Mouse (Mus musculus) liver, embryonic 14.5 days (tissue): ENCODE data around the gene Gm49358. TPM values are rescaled to one million over a fixed set of nuclear protein-coding genes. Genes with fewer than 3 reads are reported as not detected.

ENCODE experiments used
- ATAC-seq: fragments of 200-750 bp; cut with Nextera tagmentation; 2 replicates; pipeline ENCODE4 v1.8.0; 2017; ENCODE audit warnings: moderate number of reproducible peaks, mild to moderate bottlenecking, moderate library complexity; ENCODE audit not compliant: insufficient read depth
- DNase-seq, 3 experiments: peaks; one replicate each; pipeline ENCODE4 v3.0.0-alpha.2; 2012 to 2013; ENCODE audit warnings: low read depth in 3 of 3, low spot score in 3 of 3
- H3K27ac ChIP-seq: fragments of 300-500 bp; sonication (generic); 2 replicates; pipeline ENCODE4 v1.5.1; 2014; ENCODE audit warnings: moderate library complexity, mild to moderate bottlenecking, control low read depth, inconsistent platforms
- H3K27me3 ChIP-seq: fragments of 300-500 bp; sonication (generic); 2 replicates; pipeline ENCODE4 v1.6.1; 2014; ENCODE audit warnings: mild to moderate bottlenecking, low read length, moderate library complexity; ENCODE audit not compliant: control insufficient read depth, insufficient read depth
- H3K36me3 ChIP-seq: fragments of 300-500 bp; sonication (generic); replicated peaks from 2 replicates; pipeline ENCODE4 v1.6.1; 2014; ENCODE audit warnings: low read depth; ENCODE audit not compliant: control insufficient read depth, insufficient read depth
- H3K4me1 ChIP-seq, 2 experiments: fragments of 200-500 bp in 1 of 2; fragments of 300-500 bp in 1 of 2; sonication (generic) in 1 of 2; replicated peaks; 2 replicates each; pipeline ENCODE4 v1.6.1; 2012 to 2014; ENCODE audit warnings: antibody characterized with exemption in 1 of 2, inconsistent platforms in 1 of 2, low read length in 1 of 2; ENCODE audit not compliant: control insufficient read depth in 2 of 2, insufficient read depth in 2 of 2
- H3K4me2 ChIP-seq: fragments of 300-500 bp; sonication (generic); 2 replicates; pipeline ENCODE4 v1.6.1; 2014; ENCODE audit warnings: low read depth, mild to moderate bottlenecking, control low read depth, moderate library complexity
- H3K4me3 ChIP-seq, 2 experiments: fragments of 200-500 bp in 1 of 2; fragments of 300-500 bp in 1 of 2; sonication (generic) in 1 of 2; 2 replicates each; pipeline ENCODE4 v1.5.1; 2012 to 2014; ENCODE audit warnings: low read depth in 2 of 2, low read length in 2 of 2, mild to moderate bottlenecking in 2 of 2, control low read depth in 1 of 2, inconsistent platforms in 1 of 2, moderate library complexity in 1 of 2; ENCODE audit not compliant: insufficient read depth in 1 of 2
- H3K9ac ChIP-seq: fragments of 300-500 bp; sonication (generic); replicated peaks from 2 replicates; pipeline ENCODE4 v1.6.1; 2014; ENCODE audit warnings: mild to moderate bottlenecking, control low read depth, moderate library complexity
- H3K9me3 ChIP-seq: fragments of 300-500 bp; sonication (generic); 2 replicates; pipeline ENCODE4 v1.6.1; 2016; ENCODE audit warnings: low read length, mixed read lengths; ENCODE audit not compliant: control insufficient read depth
- CTCF ChIP-seq: IDR thresholded peaks from 2 replicates; pipeline ENCODE4 v1.5.1; 2016; ENCODE audit warnings: antibody characterized with exemption, low read depth, control low read depth
- EP300 ChIP-seq: IDR thresholded peaks from 2 replicates; pipeline ENCODE4 v1.6.1; 2016; ENCODE audit warnings: antibody characterized with exemption, low read depth
- WGBS: fragments of 180-500 bp; shearing (Covaris S2); extraction: QIAGEN DNeasy Blood & Tissue Kit; methylation state at CpG from one replicate; pipeline ENCODE4 v1.1.7; 2014; ENCODE audit not compliant: insufficient replicate concordance; 5-methylcytosine and 5-hydroxymethylcytosine counted together
- polyA plus RNA-seq, 2 experiments: library from polyadenylated mRNA; depleted of rRNA in 1 of 2; stranded (reverse) in 1 of 2; unstranded in 1 of 2; fragments of >200 nt; fragmentation: Nextera tagmentation in 1 of 2; extraction: Ambion mirVana in 1 of 2; gene quantifications; 2 replicates each; pipeline versions ENCODE4 v1.2.1 to v1.2.3; 2012 to 2014

Gene Gm49358
- polyA plus RNA-seq, 2 experiments: not detected

DNA sequence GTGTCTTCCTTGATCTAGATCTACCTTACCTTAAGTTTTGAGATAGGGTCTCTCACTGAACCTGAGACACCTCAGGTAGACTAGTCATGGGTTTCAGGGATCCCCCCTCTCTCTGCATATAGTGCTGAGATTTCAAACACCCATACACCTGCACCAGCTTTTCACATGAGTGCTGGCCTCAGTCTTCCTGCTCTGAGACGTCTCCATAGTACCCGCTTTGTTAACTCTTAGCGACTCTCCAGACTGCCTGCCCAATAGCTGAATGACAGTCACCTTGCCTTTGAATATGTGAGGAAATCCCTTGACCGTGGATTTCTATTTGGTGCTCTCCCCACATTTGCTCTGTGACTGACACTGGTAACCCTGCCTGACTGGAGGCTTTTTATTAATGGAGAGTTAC lies 30.4 kb downstream of the Gm49358 start:
- no peak overlapping the region for H3K4me3 ChIP-seq
- no peaks in the 10 kb centered on the region for H3K36me3 ChIP-seq
- TF ChIP-seq CTCF: no peak
- no peak for TF ChIP-seq EP300
- 76% methylated on average over 4 of the region's 4 CpGs for WGBS
- H3K9ac ChIP-seq: no peak overlapping the region
- H3K27ac ChIP-seq: no peak overlapping the region
- no peaks in the 10 kb centered on the region for H3K27me3 ChIP-seq
- H3K4me2 ChIP-seq: no peak overlapping the region
- ATAC-seq: no peak
- H3K4me1 ChIP-seq: peaks cover 0 to 3% of the 10 kb centered on the region in 2 experiments; a peak in 1 of 4 replicates
- DNase-seq: no peak
- no peaks in the 10 kb centered on the region for H3K9me3 ChIP-seq

DNA sequence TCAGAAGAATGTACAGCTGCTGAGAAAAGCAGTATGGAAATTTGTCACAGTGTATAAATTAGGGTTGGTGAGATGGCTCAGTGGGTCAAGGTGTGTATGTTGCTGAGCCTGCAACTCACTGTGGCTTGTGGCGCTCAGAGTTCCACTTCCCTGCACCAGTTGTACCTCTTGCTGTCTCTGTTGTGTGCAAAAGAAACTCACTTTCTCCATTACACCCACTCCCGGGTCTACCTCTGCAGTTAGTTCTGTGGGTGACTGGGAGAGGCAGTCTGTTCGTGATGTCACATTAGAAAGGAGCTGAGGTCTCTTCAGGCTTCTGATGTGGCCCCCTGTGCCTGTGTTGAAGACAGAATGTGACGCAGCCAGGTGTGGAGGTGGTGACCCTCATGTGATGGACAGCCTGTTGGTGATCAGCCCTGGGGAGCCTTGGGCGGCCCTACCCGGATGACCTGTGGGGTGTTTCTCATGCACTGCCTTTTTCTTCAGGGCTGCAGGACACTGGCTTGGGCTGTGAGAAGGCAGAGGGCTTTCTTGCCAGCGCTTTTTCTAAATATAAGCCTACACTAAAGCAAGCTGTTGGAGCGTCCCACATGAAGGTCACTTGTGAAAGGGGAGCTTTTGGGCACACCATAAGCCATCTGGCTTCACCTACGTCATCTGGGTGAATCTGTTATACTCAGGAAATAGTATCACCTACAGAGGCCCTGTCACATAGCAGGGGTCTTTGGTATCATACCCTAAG lies 31.2 kb downstream of the Gm49358 start:
- Histone ChIP-seq H3K9ac (no peak overlapping the region), H3K27me3 (no peaks in the 10 kb centered on the region), H3K36me3 (no peaks in the 10 kb centered on the region), H3K27ac (no peak overlapping the region), H3K4me3 (no peak overlapping the region), H3K4me2 (no peak overlapping the region), H3K9me3 (no peaks in the 10 kb centered on the region), H3K4me1 (peaks cover 0 to 3% of the 10 kb centered on the region in 2 experiments; a peak in 1 of 4 replicates)
- 77% methylated on average over 9 of the region's 9 CpGs for WGBS
- DNase-seq: no peak
- no peak for TF ChIP-seq EP300
- no peak for TF ChIP-seq CTCF
- ATAC-seq: no peak

DNA sequence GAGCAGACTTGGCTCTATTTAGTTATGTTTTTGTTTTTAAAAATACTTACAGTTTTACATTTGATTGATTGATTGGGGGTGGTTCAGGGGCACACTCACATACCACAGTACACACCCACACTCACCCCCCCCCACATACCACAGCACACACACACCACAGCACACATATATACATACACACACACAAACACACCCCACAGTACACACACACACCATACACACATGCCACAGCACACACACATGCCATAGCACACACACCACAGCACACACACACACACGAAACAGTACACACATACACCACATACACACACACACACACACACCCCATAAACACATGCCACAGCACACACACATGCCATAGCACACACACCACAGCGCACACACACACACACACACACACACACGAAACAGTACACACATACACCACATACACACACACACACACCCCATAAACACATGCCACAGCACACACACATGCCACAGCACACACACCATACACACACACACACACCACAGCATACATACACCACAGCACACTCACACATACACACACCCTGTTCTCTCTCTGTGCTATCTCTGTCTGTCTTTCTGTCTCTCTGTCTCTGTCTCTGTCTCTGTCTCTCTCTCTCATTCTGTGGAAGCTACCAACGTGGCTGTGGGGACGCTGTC lies 32.4 kb downstream of the Gm49358 start:
- H3K27me3 ChIP-seq: no peaks in the 10 kb centered on the region
- H3K9me3 ChIP-seq: no peaks in the 10 kb centered on the region
- H3K4me1 ChIP-seq: peaks cover 0 to 3% of the 10 kb centered on the region in 2 experiments; a peak in 1 of 4 replicates
- 68% methylated on average over 5 of the region's 5 CpGs for WGBS
- TF ChIP-seq CTCF: no peak
- no peak for TF ChIP-seq EP300
- no peak overlapping the region for H3K4me3 ChIP-seq
- H3K9ac ChIP-seq: no peak overlapping the region
- no peaks in the 10 kb centered on the region for H3K36me3 ChIP-seq
- DNase-seq (no peak), ATAC-seq (no peak)
- no peak overlapping the region for H3K27ac ChIP-seq
- no peak overlapping the region for H3K4me2 ChIP-seq

DNA sequence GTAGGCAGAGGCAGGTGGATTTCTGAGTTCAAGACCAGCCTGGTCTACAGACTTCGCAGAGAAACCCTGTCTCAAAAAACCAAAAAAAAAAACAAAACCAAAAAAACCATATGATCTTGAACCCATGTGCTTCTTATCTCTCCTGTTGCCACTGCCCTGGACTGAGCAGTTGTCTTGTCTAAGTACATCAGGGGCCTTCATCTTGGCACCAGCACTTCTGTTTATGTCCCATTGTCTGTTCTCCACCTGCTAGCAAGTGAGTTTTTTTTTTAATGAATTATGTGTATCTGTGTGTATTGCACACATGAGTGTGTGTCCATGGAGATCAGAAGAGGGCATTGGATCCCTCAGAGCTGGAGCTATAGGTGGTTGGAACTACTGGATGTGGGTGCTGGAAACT lies 43.6 kb downstream of the Gm49358 start:
- H3K36me3 ChIP-seq: no peaks in the 10 kb centered on the region

DNA sequence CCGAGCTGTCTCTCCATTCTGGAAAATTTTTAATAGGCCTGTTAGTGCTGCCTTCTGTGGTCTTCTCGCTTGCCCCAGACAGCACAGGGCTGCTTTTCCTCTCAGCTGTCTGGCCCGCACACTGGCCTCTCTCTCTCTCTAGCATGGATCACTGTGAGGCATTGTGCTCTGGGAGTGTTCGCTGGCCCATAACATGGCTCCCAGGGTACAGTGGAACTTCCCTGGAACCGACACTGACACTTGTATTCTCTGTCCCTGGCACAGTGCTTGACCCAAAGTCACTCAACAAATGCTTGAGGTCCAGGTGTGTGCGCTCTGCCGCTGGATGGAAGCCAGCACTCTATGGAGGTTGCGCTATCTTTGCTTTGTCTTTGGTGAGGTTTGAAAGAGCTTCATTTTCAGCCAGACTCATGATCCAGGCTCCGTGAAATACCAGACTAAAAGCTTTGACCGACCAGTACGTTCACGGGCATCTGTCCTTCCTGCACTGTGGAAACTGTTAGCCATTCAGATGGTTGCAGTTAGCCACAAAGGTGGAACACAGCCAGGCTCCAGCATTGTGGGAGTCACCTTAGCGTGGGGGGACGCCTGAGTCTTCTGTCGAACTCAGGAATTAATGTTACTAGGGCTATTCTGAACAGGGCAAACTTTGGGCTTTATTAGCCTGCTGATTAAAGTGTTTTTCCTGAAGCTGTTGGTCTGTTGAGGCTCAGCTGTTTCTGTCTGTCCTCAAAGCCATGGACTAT lies 44.4 kb downstream of the Gm49358 start:
- Histone ChIP-seq H3K36me3 (no peaks in the 10 kb centered on the region), H3K9me3 (no peaks in the 10 kb centered on the region), H3K9ac (no peak overlapping the region), H3K4me3 (no peak overlapping the region), H3K4me2 (no peak overlapping the region), H3K27me3 (no peaks in the 10 kb centered on the region), H3K27ac (no peak overlapping the region), H3K4me1 (no peaks in the 10 kb centered on the region)
- ATAC-seq (no peak), DNase-seq (no peak)
- 75% methylated on average over 15 of the region's 15 CpGs for WGBS
- no peak for TF ChIP-seq EP300
- TF ChIP-seq CTCF: no peak

More for the DNA sequence above, 43.6 kb downstream of the Gm49358 start:
- Histone ChIP-seq H3K27me3 (no peaks in the 10 kb centered on the region), H3K4me3 (no peak overlapping the region), H3K4me2 (no peak overlapping the region), H3K27ac (no peak overlapping the region), H3K4me1 (no peaks in the 10 kb centered on the region), H3K9ac (no peak overlapping the region), H3K9me3 (no peaks in the 10 kb centered on the region)
- TF ChIP-seq CTCF: no peak
- no peak for TF ChIP-seq EP300
- 39% methylated on average over 1 of the region's 1 CpGs for WGBS
- ATAC-seq (no peak), DNase-seq (no peak)
